Mouse (Mus musculus): ENCODE data around the gene Rnf150. TPM values are rescaled to one million over a fixed set of nuclear protein-coding genes. Genes with fewer than 3 reads are reported as not detected.

Gene Rnf150
- polyA plus RNA-seq, 1 experiment from 2014 or later, result 1.5 TPM

Other genes starting within 250 kb of the Rnf150 start
- gene Zfp330, start 89.2 kb upstream of the Rnf150 start, polyA plus RNA-seq (2015; fragmentation: Nextera tagmentation; extraction: Ambion mirVana), result 66.6 and 73.2 TPM in 2 replicates